Mouse (Mus musculus) lung, postnatal 0 days (tissue): ENCODE results near the gene Plppr3.

Experiments
- CTCF ChIP-seq: IDR thresholded peaks from 2 replicates; pipeline ENCODE4 v1.5.1; 2016; ENCODE audit warnings: antibody characterized with exemption, mild to moderate bottlenecking
- EP300 ChIP-seq: IDR thresholded peaks from 2 replicates; pipeline ENCODE4 v1.6.1; 2016; ENCODE audit warnings: antibody characterized with exemption, mild to moderate bottlenecking, control low read depth

DNA sequence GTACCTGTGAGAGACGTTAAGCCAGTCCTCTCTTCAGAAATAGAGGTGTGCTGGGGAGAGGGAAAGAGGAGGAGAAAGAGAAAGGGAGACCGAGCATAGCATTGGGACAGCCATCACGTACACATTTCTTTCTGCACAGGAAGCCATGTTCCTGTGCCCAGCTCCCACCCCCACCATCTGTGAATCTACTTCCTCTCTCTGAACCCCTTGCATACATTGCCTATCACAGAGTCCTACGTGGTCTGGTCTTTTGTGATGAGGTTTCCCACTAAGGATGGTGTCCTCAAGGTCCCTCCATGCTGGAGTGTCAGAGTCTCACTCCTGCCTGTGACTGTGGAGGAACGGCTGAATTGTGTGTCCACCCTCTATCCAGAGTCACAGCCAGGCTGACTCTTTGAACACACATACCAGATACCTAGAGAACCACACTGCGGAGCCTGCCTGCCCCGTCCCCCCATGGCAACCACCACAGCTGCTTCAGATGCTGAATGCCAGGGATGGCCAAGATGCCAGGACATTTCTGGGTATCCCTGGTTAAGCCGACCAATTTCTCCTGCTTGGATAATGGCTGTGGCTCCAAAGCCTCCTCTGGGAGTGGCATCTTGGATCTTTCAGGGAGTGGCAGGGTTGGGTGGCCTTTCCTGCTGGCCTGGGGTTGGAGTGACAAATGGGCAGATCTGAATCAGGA lies 24.3 kb downstream of the Plppr3 start:
- TF ChIP-seq EP300, result no peak
- TF ChIP-seq CTCF, result no peak
